Mouse (Mus musculus): ENCODE measurements around the gene Tubb1.
A peak's percentile ranks its signal among the peaks of the same experiment; 100 is the strongest.

Tubb1 gene

DNA sequence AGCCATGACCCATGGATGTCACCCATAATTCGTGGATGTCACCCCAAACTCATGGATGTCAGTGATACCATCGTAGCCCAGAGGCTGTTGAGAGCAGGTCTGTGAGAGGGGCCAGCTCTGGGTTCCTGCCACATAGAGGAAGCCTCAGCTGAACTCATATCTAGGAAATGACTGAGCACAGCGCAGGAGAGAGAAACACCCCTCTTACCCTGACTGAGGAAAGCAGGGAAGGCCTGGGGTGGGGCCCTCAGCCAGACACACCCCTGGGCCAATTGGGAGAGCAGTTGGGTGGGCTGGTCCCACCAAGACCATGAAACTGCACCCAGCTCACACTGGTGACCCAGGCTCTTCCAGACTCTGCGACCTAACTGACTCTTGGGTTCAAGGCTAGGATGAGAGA, at the start of gene Tubb1:
TSS of gene Tubb1 (plus strand) at position 343 of the 400 bp plus-strand sequence.
- DNase-seq = no peak

DNA sequence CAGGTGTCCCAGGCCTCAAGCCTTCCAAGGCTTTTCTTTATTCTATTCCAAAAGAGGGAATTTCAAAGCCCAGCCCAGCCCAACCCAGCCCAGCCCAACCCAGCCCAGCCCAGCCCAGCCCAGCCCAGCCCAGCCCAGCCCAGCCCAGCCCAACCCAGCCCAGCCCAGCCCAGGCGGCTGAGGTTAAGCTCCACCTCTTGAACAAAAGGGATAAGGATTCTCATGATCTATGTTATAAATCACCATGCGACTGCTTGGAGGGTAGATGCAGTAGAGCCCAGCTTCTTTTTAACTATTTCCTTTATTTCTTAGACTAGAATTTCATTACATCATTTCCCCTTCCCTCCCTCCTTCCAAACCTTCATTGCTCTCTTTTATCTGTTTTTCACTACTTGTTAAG, 40.3 kb upstream of the Tubb1 start:
- no peak for DNase-seq

DNA sequence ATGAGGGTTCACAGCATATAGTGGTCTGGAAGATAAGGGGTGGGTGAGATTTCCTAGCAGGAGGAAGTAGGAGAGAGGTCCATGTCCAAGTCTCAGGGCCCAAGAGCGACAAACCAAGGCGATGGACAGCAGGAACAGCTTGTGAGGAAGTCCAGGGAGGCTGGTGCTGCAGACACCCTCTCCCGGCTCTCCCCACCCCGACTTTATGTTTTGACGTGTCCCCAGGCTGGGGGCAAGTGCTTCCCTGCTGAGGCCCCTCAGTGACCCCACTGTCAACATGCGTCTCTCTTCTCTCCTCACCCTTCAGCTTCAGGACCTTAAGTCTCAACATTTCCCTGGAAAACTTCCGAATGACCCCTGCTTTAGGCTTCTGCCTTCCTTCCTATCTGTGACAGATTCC, 37.4 kb upstream of the Tubb1 start:
- no peak for DNase-seq

DNA sequence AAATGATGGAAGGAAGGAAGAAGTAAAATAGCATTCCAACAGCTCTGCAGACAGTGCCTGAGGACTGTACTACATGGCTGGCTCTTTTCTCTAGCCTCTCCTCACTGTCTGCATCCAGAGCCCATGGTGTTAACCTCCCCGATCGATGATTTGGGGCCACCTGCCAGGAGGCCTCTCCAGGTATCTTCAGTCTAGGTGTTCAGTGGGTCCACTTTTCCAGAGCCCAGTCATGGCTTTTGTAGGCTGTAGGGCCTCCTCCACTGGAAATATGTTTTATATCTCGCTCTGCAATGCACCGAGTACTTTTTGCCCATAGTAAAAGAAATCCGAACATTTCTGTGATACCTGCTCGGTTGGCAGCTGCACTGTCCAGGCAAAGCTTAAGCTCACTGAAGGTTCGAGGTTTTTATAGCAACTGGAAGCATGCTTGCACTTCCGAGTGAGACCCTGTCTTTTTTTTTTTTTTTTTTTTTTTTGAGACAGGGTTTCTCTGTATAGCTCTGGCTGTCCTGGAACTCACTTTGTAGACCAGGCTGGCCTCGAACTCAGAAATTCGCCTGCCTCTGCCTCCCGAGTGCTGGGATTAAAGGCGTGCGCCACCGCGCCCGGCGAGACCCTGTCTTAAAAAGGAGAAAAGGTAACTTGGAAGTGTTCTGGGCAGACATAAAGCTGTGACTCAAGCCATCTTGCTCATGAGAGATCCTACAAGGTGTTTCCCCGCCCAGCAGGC, 35.3 kb upstream of the Tubb1 start:
- no peak for DNase-seq

DNA sequence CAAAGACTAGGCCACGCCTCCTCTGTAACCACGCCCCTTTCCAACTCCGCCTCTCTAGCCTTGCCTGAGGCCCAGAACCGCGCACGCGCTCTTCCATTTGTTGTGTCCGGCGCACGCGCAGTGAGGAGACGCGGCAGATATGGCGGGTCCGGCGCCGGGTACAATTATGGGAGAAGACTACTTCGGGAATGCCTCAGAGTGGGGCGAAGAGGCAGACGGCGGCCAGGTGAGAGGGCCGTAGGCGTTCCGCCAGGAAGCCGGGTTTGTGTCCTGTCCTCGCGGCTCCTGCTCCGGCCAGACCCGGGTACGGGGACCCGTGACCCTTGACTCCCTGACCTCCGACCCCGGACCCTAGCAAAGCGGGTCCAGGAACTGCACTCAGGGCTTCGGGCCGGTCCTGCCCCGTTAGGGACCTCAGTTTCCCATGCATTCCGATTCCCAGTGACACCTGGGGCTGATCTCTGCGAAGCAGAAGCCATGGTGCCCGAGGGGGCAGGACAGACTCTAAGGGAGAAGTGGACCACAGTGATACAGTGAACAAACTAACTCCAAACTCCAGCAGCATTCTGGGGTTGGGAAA, 34.7 kb upstream of the Tubb1 start, which contains the start of gene Nelfcd:
TSS of gene Nelfcd (plus strand) at position 74 of the 580 bp plus-strand sequence.
- peak; percentile 92 to 96 for DNase-seq

DNA sequence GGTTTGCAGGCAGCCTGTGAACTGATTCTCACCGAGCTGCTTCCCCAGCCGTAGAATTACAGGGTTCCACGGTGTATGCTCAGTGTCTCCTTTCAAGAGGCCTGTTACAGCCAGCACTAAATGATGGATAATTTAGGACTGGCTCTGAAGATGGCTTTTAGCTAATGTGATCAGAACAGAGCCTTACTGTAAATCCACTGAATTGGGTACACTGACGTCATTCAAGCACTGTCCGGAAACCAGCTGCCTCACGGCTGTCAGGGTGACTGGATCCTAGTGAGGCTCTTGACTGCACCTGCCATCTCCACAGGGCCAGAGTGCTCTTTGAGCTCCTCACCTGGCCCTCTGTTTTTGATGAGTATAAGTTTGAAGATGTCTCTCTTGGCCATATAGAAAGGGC, 29.4 kb upstream of the Tubb1 start:
- DNase-seq = no peak

DNA sequence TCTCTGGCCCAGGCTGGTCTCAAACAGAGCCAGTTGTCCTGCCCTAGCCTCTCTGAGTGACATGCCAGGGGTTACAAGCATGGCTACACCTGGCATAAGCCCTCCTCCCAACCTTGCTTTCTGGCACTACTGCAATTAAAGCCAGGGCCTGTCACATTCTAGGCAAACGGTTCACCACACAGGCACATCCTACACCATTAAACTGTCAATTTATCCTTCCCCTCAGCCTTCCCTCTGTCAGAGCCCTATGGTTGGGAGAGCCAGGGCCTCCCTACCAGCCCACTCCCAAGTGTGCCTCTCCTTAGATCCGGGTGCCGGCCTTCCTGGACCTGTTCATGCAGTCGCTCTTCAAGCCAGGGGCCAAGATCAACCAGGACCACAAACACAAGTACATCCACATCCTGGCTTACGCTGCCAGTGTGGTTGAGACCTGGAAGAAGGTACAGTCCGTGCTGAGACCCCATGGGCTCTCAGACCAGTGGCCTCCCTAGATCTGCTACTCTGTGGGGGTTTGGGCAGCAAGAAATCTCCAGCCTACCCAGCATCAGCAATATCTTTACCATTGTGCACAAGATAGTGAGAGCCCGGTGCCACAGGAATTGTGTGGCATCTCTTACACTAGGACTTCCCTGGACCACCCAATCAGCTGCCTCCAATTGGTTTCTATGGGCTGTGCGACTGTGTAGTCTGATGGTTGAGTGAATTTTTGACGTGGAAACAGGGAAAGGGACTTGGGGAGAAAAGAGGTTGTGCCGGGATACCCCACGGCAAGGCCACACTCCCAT, 26.0 kb upstream of the Tubb1 start:
- DNase-seq = no peak

DNA sequence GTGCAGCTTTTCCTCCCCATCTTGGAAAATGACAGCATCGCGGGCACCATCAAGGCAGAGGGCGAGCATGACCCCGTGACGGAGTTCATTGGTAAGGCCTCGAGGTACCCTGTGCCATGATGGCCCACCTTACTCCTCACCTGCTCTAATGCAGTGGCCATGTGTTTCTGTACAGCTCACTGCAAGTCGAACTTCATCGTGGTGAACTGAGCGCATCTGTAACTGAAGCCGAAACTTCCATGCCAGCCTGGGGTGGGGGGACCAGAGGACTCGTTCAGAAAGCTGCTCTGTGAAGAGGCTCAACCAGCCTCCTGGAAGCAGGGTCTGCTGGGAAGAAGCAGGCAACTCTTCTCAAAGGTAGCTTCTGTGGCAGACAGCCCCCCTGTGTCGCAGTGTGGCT, 23.6 kb upstream of the Tubb1 start:
- DNase-seq = no peak

DNA sequence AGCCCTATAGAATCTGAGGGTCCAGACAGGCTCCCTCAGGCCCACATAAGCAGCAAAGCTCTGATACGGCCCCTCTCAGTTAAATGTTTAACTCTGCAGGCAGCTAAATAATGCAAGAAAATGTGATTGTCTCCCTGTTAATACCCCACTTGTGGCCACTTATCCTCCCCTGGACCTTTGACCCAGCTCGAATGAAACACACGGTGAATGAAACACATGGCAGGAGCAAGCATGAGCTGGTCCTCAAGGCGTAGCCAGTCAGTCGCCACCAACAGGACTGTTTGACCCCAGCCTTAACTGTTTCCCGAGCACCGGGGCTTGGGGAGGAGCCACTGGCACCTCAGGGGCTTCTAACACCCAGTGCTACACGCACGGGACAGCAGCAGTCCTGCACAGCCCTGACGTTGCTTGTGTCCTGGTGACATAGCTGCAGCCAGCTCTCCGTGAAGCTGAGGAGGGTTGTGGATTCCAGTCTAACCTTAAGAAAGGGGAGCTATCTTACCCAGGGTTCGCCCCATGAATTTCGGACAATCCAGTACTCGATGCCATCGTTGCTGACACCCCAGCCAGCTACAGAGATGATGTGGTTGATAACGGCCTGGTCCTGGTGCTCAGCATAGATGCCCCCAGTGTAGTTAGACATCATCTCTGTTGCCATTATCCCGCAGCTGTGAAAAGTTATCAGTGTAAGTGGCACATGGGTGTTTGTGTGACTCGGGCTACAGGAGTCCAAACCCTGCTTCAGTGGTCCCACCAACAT, 22.2 kb upstream of the Tubb1 start:
- no peak for DNase-seq

DNA sequence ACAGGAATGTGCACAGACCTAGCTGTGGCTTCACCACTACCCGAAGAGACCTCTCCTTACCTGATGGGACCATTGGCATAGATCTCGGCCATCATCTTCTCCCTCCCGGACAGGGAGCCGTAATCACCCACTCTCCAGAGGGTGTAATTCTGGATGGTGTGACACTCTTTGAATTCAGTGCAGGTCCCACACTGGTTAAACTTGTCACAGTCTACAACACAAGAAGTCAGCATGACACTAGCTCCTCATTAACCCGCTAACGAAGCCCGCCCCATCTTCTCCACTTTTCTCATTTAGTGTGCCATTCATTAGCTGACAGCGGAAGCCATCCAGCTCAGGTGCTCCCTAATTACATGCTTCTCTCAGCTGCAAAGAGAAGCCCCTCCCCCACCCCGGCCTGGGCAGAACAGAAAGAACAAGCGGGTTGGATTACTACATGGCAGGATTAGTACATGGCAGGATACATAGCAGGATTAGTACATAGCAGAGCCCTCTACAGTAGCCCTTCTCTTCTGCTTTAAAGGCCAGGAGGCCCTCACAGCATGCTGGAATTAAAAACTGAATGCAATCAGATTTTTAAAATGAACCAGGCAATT, 21.4 kb upstream of the Tubb1 start:
- DNase-seq = no peak

DNA sequence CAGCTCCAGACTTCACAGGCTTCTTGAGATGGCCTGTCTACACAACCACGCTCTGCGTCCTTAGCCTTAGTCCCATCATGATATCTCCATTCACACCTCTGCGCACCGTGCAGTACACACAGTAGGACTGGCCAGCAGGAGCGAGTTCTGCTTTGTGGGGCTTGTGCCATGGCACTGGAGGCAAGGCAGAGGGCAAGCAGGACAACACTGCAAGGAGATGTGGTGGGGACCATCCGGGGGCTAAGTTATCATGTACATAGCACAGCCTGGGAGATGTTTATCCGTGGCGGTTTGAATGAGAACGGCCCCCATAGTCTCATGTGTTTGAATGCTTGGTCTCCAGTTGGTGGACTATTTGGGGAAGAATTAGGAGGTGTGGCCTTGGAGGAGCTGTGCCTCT, 15.6 kb upstream of the Tubb1 start:
- DNase-seq = no peak

DNA sequence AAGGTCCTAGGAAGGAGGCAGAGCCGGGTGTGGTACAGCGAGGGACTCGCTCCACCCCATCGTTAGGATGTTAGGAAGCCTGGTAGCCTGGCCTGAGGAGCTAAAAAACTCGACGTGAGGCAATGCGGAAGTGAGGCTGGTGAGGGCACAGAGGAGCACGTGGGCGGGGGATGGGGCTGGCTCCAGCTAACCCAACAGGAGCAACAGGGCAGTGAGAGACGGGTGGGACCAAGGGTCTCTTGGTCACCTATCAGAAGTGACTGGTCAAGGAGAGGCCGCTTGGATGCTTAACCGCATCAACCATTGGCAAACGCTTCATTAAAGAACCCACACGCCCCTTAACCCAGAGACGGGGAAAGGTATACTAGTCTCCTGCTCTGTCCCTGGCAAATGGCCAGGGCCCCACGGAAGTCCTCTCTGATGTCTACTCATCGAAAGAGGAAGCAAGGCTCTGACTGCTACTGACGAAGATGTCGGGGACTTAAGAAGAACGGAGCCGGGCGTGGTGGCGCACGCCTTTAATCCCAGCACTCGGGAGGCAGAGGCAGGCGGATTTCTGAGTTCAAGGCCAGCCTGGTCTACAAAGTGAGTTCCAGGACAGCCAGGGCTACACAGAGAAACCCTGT, 14.3 kb upstream of the Tubb1 start:
- no peak for DNase-seq

DNA sequence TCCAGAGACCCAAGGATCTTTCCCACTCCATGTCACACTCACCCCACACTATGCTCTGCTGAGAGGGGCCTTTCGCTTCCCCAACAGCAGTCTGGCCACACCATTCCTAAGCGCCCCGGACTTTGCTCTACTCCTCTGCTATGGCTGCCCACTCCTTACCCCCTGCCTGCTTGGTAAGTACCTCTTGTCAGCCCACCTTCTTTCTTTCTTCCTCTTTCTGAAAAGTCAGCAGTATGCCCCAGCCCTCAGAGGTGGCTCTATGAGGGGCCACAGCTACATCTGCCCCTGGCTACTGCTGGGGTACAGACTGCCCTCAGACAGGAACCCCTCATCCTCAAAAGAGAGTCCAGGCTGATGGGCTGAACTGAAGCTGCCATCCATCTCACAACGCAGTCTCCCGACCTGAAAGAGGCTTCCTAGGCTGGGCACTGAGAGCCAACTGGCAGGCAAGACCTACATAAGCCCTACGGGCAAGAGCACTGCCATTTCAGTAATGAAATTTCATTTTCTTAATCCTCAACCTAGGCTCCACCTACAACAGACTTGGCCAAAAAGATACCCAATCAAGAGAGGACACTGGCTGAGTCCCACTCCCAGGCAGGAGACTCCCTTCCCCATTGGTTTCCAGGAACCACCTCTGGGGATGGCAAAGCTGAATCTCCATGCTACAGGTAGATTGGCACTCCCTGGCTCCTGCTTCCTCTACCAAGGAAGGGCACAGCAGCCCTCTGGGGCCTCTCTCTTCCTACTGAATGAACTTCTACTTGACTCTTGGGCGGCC, 13.4 kb upstream of the Tubb1 start:
- DNase-seq = no peak

DNA sequence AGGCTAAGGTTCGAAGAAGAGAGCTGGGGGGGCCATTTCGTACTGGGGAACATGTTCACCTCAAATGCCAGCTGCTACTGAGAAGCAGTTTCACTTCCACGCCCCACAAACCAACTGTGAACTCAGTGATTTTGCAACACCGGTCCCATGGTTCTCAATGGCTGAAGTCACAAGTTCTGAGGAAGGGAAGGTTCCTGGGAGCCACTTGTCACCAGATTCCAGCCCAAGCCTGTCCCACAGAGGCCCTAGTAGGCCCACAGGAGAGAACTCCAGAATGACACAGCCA, 12.9 kb upstream of the Tubb1 start:
- DNase-seq = no peak

DNA sequence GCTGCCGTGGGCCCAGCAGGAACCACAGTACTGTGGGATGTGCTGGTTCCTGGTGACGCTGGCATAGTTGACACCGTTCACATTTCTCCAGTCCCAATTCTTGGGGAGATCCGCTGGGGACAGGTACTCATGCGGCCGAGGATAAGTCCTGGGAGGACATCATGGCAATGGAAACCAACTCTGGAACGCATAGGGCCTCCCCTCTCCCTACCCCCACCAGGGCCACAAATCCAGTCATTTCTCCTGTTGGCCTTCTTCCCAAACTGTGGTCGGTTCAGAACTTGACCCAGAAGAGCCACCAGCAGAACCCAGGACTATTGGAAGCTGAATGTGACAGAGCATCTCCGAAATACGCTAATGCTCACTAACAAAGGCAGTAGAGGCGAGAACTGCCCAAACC, 12.3 kb upstream of the Tubb1 start:
- no peak for DNase-seq

DNA sequence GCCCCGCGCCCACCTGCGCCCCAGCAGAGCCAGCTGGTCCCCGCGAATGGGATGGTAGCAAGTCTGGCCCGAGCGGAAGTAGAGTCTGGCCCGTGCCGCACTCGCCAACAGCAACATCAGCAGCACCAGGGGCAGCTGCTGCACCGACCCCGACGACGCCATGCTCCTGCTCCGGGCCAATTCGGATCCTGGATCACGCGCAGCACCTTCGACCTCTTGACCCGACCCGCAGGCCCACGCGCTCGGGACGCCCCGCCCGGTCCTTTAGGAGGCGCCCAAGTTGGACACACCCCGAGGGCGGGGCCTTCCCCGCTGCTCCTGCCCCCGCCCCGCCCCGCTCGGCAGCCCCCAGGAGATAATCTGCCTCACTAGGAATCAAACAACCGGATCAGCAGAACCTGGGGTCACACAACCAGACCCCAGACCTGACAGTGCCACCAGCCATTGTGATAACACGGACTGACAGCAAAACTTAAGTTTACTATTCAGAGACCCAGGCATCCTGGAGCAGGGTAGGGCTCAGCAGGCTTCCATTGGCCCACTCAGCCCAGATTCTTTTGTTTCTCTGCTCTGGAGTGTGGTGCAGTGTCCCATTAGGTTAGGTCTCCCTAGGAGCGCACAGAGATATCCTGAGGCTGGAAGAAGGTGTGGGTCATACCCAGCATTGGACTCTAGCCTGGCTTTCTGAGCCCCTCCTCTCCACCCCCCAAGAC, 11.6 kb upstream of the Tubb1 start, which contains the start of gene Ctsz:
TSS of gene Ctsz (minus strand) at position 303 of the 713 bp plus-strand sequence.
- DNase-seq = peak; percentile 62 to 67

DNA sequence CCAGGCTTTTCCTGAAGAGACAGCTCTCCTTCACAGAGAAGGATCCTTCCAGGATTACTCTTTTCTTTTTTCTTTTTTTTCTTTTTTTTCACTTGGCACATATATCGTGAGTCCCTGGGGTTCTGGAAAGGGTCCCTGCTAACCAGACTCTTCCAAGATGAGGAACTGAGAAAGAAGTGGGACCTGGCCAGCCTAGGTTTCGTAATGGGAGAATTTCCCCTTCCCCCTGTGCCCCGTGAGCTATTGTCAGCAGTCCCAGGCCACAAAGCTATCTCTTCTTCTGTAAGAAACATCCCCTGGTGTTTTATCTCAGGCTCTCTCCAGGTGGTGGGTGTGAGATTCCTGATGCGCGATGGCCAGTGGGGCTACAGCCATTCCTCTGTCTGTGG, 11.1 kb upstream of the Tubb1 start:
- no peak for DNase-seq

DNA sequence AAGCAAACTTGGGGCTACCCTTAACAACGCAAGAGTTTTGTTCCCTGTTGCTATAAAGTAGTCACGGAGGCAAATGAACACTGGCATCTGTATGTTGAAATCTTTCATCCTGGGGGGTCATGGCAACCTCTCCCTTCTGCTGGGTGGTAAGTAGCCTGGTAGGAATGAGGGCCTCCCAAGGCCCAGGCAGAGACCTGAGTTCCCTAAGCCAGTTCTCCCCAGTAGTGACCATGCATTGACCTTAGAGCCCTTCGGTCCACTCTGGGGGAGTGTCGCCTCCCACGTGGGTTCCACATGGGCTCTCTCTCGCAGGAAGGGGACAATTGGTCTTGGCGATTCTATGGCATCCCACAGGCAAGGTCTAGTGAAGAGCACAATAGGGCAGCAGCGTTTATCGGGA, 10.5 kb upstream of the Tubb1 start:
- DNase-seq = no peak

DNA sequence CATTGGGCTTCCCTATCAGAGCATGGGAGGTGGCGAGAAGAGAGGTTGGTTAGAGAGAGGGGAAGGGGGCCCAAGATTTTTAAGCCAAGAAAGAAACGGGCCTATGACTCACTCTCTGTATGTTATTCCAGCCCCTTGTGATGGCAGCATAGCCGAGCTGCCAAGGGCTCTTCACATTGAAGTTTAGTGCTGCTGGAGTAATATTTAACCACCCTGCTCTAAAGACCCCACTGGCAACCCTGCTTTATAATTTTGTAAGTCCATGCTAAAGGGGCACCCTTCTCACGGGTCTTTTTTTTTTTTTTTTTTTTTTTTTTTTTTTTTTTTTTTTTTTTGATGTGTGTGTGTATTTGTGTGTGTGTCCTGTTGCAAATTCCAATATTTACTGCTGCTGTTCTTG, 8.6 kb upstream of the Tubb1 start:
- DNase-seq = no peak

DNA sequence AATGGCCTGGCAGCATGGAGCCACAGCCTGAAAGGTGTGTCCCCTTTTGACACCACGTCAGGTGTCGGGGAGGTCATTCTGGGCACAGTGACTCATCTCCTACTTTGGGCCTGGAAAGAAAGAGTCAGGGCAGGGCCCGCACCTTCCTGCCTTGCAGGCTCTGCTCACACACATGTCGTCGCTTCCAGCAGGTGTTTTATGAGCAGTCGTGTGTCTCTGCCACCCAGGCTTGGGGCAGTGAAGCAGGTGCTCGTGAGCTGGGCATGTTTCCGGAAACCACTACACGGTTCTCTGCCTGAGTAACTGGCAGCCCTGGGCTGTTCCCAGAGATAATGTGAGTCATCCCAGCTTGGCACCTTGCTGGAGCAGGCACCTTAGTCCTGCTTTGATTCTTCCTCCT, 8.0 kb upstream of the Tubb1 start:
- DNase-seq = no peak

DNA sequence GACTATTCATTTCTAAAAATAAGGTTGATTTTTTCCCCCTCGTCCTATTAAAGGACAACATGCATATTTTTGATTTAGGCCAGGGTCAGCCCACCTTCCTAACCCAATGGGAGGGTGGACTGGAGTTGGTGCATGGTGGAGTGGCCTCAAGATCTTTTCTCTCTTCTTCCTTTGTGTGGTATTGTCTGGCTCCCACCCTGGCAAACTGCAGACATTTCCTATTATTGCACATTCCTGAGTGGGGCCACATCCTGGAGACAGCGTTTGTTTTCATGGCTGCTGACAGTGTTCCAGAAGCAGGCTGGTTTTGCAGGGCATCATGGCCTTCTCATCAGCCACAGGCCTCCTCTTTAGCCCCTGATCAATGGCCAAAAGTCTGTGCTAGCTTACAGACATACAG, 7.4 kb upstream of the Tubb1 start:
- DNase-seq = no peak

Measured in cerebellum, adult 18-20 months (tissue).